Mouse (Mus musculus) brain, embryonic 18.5 days (tissue): Measurements from ENCODE around the gene Cend1.

Experiments used
- DNase-seq: peaks from one replicate; pipeline ENCODE4 v3.0.0-alpha.2; 2012; ENCODE audit warnings: low read depth, low spot score

Cend1 gene

DNA sequence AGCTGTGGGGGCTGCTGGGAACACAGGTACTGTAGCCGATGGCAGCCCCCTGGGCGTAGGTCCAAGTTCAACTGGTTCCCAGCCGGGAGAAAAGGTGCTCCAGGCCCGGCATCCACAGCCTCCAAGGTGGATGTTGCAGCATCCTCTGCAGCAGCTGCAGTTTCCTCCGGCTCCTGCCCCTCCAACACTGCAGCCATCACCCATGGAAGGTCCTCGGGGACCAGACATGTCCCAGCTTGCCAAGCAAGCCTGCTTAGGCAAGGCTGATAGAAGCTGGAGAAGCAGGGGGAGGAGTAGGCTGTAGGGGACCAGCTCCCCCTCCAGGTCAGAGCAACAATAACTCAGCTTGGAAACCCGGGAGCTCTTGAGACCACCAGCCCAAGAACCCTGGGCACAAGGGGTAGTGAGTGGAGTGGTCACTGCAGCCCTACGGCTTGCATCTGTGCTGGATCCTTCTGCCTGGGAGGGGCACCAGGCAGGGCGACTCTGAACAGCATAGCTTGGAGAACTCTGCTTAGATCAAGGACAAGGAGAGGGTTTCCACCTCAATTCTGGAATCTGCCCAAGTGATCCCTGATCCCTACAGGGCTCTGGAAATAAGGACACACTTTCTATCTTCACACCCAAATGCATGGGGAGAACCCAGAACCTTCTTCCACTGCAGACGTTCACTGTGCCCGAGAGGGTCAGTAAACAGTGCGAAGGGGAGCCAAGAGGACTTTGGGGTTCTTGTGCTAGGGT lies 14.0 kb upstream of the Cend1 start:
- no peak for DNase-seq

DNA sequence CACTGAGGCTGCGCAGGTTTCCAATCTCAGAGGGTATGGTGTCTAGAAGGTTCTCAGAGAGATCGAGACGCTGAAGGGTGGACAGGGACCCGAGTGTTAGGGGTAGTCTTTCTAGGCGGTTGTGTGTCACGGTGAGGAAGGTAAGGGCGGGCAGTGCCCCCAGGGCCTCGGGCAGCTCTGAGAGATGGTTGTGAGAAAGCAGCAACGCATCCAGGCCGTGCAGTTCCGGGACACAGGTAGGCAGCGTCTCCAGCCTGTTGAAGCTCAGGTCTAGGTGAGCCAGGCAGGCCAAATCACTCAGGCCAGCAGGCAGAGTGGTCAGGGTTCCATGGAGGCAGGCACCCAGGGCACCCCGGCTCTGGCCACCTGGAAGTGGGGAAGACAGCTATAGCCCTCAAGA lies 12.9 kb upstream of the Cend1 start:
- no peak for DNase-seq

DNA sequence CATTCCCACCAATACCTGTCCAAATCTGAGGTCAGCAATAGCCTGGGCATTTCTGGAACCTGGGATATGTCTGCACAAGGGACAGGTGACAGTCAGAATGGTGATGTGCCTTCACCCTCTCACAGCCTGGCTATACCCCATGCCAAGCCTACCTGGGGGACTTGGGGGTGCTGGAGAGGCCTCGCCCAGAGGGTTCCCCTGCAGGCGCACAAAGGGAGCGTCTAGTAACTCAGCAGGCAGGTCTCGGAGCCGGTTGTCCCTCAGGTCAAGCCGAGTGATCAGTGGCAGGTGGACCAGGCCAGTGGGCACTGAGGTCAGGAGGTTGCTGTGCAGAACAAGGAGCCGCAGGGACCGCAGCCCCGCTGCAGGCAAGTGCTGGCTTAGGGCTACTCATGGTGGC lies 12.2 kb upstream of the Cend1 start:
- no peak for DNase-seq

DNA sequence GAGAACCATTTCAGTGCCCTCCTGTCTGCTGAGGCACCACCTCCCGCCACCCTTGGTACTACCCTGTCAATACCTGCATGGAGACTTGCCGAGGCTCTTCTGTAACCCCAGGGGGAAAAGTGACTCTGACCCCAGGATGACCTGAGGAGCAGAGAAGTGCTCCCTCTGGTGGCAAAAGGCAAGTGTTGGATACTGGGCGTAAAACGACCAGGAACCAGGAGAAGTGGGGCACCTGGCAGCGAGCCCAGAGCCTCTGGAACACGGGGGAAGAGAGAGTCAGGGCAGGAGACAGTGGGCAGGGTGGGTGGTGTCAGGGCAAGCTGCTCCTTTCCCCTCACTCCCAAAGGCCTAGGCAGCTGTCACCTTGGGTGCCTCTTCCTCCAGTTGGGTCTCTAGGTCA lies 11.3 kb upstream of the Cend1 start:
- no peak for DNase-seq

DNA sequence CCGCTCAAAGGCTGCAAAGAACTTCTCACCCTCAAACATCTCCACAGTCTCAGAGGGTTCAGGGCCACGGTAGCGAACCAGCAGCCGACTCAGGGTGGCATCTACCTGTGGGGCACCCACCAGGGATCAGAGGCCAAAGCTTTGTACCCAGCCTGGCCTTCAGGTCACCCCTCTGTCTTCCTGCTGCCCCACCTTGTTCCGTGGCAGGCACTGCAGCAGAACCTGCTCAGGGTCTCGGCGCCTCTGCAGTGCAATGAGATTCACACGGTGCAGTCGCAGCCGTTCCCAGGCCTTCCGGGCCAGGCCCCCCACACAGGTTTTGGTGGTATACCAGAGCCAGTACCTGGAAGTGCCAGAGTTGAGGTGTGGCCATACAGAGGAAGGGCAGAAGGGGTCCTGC lies 10.5 kb upstream of the Cend1 start:
- no peak for DNase-seq

DNA sequence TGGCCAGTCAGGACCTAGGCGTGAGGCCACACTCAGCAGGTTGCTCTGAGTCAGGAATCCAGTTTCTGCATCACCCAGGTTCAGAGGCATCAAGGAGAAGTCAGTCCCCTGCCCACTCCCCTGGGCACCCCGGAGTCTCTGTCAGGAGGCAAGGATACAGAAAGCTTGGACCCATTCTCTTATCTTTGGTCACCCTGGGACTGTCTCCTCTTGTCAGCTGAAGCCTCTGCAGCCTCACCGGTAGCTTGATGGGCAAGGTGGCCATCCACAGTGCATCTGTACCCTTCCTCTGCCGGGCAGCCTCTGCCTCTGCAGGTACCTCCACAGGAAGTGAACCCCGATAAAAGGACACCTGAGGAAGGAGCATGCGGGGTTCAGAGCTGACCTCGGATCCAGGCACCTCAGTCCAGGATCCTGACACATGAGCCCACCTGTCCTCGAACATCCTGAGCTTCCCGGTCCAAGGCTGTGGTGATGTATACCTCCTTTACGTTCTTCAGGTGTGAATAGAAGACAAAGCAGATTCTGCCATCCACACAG lies 9.9 kb upstream of the Cend1 start:
- no peak for DNase-seq

DNA sequence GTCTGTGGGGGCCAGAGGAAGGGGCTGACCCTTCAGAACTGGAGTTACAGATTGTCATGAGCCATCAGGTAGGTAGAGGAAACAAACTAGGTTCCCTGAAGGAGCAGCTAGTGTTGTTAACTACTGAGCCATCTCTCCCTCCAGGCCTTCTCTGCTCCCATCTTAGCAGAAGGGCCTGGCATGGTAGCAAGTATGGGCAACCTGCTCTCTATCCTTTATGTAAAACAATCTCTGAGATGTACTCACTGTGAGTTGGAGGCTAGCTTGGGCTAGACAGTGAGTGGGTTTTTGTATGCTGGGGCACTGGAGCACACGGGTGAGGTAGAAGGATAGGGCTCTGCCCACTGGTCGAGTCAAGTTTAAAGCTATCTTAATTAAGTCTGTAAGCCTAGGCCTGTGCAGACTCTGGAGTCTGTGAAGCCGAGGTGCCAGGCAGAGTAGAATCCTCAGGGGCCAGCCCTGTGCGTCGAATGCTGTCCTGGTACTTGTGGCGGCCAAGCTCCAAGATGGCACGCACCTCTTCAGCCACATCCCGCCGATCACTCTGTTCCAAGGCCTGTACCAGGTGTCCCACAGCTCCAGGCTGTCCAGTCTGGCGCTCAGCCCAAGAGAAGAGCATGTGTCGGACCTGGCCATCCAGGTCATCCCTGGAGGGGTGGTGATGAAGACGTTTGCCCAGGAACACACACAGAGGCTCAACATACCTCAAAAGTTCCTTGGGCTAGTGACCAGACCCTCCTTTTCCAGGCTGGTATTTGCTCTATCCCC lies 9.1 kb upstream of the Cend1 start:
- no peak for DNase-seq

DNA sequence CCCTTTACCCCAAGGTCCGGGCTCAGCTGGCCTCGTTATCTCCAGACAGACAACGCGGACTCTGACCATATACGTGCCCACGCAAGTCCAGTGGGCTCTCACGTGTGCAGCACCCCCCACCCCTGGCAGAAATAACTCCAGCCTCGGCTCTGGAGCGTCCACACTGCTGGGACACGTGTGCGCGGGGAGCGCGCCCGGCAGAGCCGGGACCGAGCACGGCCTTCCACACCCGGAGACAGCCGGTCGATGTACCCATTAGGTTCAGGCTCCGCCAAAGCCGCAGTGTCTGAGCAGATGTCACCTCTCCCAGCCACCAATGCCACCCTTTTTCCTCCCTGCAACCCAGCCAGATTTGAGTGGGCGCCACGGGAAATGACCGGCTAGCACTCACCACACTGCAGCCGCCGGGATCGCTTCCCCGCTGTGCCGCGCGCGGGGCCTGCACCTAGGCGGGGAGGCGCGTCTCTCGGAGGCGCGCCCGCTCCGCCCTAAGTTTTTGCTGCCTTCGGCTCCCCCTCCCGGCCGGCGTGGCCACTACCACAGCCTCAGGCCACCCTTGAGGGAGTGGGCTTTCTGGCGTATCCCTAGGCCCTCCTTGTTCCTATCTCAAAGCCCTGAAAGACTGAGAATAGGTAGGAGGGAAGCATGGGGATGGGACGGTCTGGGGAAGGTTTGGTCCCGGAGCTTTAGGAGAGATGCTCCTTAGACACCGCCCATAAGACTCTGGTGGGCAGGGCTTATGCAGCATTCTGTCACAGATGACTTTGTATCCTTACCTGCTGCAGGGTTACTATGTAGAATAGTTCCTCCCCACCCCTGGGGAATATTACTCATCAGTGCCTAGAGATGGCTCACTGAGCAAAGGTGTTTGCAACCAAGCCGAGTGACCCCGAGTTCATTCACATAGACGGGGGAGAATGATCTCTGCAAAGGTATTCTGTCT lies 8.2 kb upstream of the Cend1 start, which contains the start of gene Slc25a22:
Gene Slc25a22, minus strand, starts transcription at position 715 of the 943 bp plus-strand sequence.
- DNase-seq: peak; percentile 79

DNA sequence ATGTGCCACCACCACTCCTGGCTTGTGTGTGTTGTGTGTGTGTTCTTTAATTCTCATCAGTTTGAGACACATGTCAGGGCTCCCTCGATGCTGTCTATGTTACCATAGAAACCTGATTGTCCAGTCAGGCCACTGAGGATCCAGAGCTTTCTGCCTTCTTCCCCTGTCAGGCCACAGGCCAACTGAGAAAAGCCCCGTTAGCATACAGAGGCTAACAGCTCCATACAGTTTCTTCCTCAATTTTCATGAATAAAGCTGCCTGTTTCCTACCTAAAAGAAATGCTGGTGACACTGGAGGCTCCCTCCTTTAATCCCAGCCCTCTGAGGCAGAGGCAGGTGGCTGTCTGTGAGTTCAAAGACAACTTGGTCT lies 7.2 kb upstream of the Cend1 start:
- DNase-seq: no peak

DNA sequence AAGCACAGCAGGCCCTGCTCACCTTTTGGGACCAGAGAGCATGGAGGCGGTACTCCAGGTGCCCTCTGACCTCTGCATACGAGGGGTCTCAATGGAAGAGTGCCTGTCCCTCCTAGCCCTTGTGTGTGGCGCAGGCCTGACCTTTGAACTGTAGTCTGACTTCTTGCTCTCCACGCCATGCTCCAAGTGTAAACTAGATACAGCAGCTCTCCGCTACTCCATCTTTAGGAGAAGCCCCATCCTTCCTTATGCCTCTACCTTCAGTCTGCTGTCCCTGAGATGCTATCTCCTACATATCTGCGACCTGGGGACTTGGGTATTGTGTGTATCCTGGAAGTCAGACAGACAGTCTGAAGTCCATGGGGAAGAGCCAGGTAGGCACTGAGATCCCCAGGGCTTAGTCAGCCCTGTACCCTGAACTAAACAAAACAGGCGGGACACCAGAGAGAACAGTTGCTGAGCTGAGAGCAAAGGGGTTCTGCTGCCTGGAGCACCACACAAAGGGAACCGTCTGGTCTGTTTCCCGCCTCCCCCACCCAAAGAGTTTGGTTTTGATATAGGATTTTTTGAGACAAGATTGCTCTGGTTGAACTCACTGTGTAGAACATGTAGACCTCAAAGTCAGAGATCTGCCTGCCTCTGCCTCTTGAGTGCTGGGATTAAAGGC lies 6.7 kb upstream of the Cend1 start:
- DNase-seq: no peak

DNA sequence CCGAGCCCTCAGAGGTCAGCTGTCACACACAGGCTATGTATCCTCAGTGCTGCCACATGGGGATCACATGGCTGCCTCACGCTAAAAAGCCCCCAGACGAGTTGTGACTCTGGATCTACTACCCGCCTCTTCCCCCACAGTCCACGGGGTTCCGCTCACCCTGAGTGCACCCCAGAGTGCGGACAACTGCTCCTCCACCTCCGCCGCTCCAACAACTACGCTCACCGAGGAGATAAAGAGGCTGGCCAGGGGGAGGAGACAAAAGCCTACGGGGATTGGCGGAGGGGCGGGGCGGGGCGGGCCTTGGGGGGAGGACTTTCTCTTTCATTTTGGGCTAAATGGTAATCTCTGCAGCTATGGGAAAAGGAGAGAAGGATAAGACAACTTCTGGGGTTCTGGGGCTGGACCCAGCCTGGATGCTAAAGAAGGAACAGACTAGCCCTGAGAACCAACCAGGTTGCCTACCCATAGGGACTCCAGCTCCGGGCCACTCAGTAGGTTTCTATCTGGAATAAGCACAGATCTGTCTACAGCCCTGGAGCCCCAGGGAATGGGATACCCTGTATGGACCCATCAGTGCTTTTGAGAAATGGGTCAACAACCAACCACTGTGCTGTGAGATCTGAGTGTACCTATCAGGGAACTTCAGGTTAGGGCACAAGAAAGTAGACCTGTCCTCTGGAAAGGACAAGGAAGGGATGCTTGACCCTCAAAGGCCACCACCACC lies 6.0 kb upstream of the Cend1 start:
- no peak for DNase-seq

DNA sequence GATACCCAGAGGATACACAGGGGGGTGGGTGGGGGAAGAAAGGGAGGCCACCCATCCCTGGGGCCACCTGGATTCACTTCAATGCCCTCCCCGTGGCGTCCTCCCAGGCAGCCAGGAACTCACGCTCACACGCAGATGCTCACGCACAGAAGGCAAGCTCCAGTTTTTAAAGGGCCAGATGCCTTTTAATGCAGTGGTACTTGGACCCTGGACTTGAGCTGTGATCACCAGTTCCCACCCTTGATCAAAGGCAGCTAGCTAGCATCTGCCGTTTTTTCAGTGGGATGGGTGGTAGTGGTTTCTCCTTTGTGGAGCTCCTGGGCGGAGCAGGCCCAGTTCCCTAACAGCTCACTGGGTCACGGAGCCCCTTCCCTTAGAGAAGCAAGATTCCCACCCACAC lies 5.2 kb upstream of the Cend1 start:
- DNase-seq: no peak

DNA sequence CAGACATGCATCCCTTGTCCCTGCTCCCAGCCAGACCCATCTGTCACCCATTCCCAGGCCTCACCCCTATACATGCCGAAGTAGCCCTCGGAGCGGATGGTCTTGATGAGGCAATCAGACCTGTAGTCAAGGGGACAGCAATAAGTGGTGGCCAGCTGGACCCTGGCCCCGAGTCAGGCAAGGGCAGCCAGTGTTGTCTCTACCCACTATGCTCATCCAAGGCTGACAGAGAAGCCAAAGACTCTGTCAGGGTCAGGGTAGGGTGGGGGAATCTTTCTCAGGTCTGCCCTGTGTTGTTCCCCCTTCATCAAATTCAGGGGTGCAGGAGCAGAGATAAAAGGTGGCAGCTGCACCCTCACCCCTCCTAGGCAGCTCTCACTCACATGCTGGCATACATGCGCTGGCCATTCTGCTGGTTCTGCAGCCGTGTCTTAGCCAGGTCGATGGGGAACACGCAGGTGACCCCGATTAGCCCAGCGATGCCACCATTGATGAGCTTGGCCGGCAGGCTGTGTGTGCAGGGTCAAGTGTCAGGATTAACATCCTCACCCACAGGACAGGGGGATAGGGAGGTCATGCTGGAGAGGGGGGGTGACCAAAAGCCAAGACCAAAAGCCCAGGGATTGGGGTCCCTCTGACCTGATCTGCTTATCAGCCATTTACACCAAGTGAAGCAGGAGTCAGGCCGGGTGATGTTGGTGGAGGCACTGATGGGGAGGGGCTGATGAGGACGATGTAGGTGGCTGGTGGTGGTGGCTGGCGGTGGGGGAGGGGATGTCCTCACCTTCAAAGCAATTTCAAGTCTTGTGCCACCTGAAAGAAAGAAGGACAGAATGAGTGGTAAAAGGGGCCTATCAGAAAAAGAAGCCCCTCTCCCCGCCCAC lies 4.5 kb upstream of the Cend1 start:
- no peak for DNase-seq

DNA sequence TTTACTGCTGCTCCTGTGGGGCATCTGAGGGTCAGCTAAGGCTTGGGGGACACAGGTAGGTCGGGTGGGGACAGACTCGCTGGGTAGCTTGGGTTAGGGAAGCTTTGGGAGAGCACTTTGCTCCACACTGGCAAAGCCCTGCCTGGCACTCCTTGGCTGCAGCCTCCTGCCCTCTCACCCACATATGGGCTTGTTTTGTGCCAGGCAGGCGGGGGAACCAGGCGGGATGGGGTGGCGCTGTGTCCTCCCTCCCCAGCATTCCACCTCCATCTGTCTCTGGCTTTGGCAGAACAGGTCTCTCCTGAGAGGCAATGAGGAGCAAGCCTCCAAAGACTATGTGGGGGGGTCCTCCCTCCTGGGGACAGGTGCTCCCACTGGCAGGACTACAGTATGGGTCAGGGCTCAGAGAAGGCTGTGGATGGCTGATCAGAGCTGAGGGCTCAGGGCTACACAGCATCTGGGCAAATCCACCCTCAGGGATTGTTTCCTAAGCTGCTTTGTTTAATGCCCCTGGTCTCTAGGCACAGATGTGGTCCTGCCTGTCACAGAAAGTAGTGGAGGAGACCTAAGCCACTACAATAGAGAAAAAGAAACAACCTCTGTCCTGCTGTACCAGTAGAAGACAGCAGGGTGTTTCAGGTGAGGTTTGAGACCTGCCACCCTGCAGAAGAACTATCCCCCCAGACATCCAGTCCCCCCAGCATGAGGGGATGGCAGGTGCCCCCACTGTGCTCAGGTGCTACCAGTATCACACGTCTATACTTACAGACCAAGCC lies 3.6 kb upstream of the Cend1 start:
- DNase-seq: no peak

DNA sequence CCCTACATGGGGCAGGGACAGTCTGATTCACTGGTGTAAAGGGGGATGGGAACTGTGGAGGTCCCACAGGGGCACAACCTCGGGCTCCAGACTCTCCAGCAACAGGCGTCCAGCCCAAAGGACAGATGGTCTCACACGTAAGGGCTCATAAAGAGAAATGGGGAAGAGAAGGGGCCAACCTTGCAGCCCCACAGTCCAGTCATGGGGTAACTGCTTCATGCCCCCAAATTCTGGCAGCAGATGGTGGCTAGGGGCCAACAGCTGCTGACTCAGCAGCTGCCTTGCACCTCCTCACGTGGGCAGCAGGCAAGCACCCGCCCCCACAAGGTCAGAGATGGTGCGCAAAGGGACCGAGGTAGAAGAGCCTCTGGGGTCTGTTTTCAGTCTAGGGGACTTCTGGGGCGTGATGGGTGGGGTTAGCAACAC lies 2.9 kb upstream of the Cend1 start:
- DNase-seq: no peak

DNA sequence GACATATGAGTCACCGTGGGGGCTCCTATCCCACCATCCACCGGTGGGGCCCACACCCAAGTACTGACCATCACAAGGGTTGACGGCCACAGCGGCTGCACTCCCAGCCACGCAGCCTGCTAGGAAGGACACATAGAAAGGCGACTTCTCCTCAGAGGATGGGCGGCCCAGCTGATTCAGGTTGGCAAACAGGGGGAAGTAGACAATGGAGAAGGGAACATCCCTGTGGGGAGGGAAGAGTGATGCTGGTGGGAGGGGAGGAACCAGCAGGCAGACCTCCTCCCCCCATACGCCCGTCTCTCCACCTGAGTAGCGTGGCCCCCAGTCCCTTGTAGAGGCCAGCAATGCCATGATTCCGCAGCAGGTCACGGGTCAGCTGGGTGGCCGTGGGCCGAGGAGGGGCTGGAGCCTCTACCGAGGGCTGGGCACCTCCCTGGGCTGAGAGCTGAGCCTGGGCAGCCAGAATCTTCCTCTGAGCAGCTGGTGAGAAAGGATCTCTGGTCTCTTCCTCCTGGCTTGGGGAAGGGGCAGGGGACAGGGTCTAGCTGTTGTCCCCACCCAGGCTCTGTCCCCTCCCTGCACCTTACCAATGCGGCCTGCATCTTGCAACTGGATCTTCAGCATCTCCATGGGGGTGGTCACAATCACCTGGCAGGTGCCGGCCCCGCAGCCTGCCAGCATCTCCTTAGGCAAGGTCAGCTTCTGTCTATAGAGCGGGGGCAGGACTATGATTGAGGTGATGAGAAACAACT lies 2.3 kb upstream of the Cend1 start:
- no peak for DNase-seq

DNA sequence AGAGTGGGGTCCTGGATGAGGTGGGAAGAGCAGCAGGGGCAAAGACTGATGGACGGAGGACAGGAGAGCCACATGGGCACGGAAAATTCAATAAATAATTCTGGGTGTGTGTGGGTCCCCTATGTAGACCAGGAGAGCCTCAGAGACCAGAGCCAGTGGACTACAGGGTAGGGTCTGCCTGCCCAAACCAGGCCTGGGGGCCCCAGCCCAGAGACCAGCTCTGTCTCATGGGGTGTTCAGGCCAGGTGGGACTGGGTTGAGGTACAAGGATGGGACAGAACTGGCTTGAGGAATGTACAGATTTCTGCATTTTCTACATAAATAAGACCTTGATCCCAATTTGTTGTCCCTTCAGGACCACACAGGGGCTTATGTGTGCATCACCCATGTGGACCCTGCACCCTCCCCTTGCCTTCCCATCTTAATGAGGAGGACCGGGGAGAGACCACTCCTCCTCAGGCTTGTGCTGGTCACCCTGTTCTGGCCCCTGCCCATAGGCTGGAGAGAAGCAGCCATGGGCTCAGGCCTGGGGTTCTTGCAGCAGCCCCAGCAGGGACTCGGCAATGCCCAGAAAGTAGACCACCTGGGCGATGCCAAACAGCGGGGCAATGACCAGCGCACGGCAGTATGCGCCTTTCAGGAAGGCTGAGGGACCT lies 1.4 kb upstream of the Cend1 start:
- no peak for DNase-seq
